7 mouse cellular contexts compared by ENCODE assay signal in genomic region chr4:126735382-126736000, GRCm38 (mm10). TPM values are rescaled to one million over a fixed set of nuclear protein-coding genes. Genes with fewer than 3 reads are reported as not detected.
A peak's percentile ranks its signal among the peaks of the same experiment; 100 is the strongest.
DNase-seq lines count a peak whose midpoint lies in the region; ATAC-seq lines count a peak whose summit lies in the region.

No protein-coding gene starts in this region.

- peaks cover 71% of the 10 kb centered on the region for H3K27me3 ChIP-seq in forebrain, embryonic 16.5 days (replicated peaks; ENCODE audit: control insufficient read depth, insufficient read depth, low read length)
- H3K27me3 ChIP-seq in liver, embryonic 13.5 days = peaks cover 96% of the 10 kb centered on the region
- H3K27me3 ChIP-seq in stomach, embryonic 16.5 days (ENCODE audit: control insufficient read depth, insufficient read depth, low read length) = peaks cover 89% of the 10 kb centered on the region

- peak overlapping the region; percentile 23 for H3K4me3 ChIP-seq in forebrain, embryonic 16.5 days (replicated peaks; ENCODE audit: low read length)
- H3K4me3 ChIP-seq in liver, embryonic 13.5 days (replicated peaks) = peak overlapping the region; percentile 39
- peak overlapping the region; percentile 41 for H3K4me3 ChIP-seq in stomach, embryonic 16.5 days (replicated peaks; ENCODE audit: low read length)

- no peaks in the 10 kb centered on the region for H3K9me3 ChIP-seq in forebrain, embryonic 16.5 days (ENCODE audit: control insufficient read depth, low read length)
- no peaks in the 10 kb centered on the region for H3K9me3 ChIP-seq in liver, embryonic 13.5 days (replicated peaks)
- no peaks in the 10 kb centered on the region for H3K9me3 ChIP-seq in stomach, embryonic 16.5 days (replicated peaks; ENCODE audit: control insufficient read depth, low read length)

- peak; percentile 38 for DNase-seq in retina, postnatal 1 day
- DNase-seq in retina, embryonic 14.5 days (ENCODE audit: low spot score) = no peak
- no peak for DNase-seq in liver, embryonic 13.5 days
- no peak for DNase-seq in thymus, postnatal 0 days (ENCODE audit: low spot score)
- DNase-seq in spleen, adult 18-20 months = no peak

- no peak for ATAC-seq in forebrain, embryonic 16.5 days
- ATAC-seq in liver, embryonic 13.5 days (ENCODE audit: low read depth) = no peak; the same call in 1 of the 2 replicates
- ATAC-seq in stomach, embryonic 16.5 days (ENCODE audit: insufficient read depth, low FRiP score) = 0 out of 2 replicates have a peak, but pooled peaks have one; percentile 35

- peaks cover 10% of the 10 kb centered on the region for H3K4me1 ChIP-seq in forebrain, embryonic 16.5 days (replicated peaks; ENCODE audit: control insufficient read depth, insufficient read depth, low read length)
- peaks cover 14% of the 10 kb centered on the region for H3K4me1 ChIP-seq in liver, embryonic 13.5 days (replicated peaks)
- peaks cover 13% of the 10 kb centered on the region; the same call in 1 of the 2 replicates for H3K4me1 ChIP-seq in stomach, embryonic 16.5 days (ENCODE audit: control insufficient read depth, insufficient read depth, low read length)

- 2% methylated on average over 53 of the region's 62 CpGs for WGBS in forebrain, embryonic 16.5 days
- WGBS in liver, embryonic 13.5 days (ENCODE audit: insufficient replicate concordance) = 3% methylated on average over 52 of the region's 62 CpGs
- WGBS in stomach, embryonic 16.5 days = 2% methylated on average over 57 of the region's 62 CpGs

- H3K4me2 ChIP-seq in forebrain, embryonic 16.5 days (ENCODE audit: low read length) = peak overlapping the region; percentile 34
- H3K4me2 ChIP-seq in liver, embryonic 13.5 days = peak overlapping the region; percentile 45
- peak overlapping the region; percentile 52 for H3K4me2 ChIP-seq in stomach, embryonic 16.5 days (ENCODE audit: low read depth, low read length)

- H3K36me3 ChIP-seq in forebrain, embryonic 16.5 days (ENCODE audit: control insufficient read depth, insufficient read depth) = no peaks in the 10 kb centered on the region
- H3K36me3 ChIP-seq in liver, embryonic 13.5 days = no peaks in the 10 kb centered on the region
- no peaks in the 10 kb centered on the region for H3K36me3 ChIP-seq in stomach, embryonic 16.5 days (ENCODE audit: control insufficient read depth, insufficient read depth, low read length)

- no peak overlapping the region for H3K9ac ChIP-seq in forebrain, embryonic 16.5 days (replicated peaks; ENCODE audit: low read depth, low read length)
- H3K9ac ChIP-seq in liver, embryonic 13.5 days = no peak overlapping the region
- H3K9ac ChIP-seq in stomach, embryonic 16.5 days (ENCODE audit: low read length) = peak overlapping the region; percentile 57

- H3K27ac ChIP-seq in forebrain, embryonic 16.5 days (ENCODE audit: low read length) = no peak overlapping the region
- no peak overlapping the region for H3K27ac ChIP-seq in liver, embryonic 13.5 days
- H3K27ac ChIP-seq in stomach, embryonic 16.5 days (ENCODE audit: low read length) = no peak overlapping the region

RNA-seq across cellular contexts. Expression of gene Tfap2e, which starts 0.5 kb away (rescaled TPM):
- polyA plus RNA-seq in forebrain, embryonic 16.5 days (2015; fragmentation: Nextera tagmentation; extraction: Ambion mirVana) = 0.34 and 0.75 TPM in 2 replicates
- not detected in 2 replicates for polyA plus RNA-seq in liver, embryonic 13.5 days (2015; fragmentation: Nextera tagmentation; extraction: Ambion mirVana)
- polyA plus RNA-seq in stomach, embryonic 16.5 days (2015; fragmentation: Nextera tagmentation; extraction: Ambion mirVana) = not detected in 2 replicates
- polyA plus RNA-seq in thymus, postnatal 0 days (2015; fragmentation: Nextera tagmentation; extraction: Ambion mirVana) = not detected in 2 replicates

RNA-seq across cellular contexts. Expression of gene Ncdn, which starts 17.7 kb away (rescaled TPM):
- polyA plus RNA-seq in forebrain, embryonic 16.5 days (2015; fragmentation: Nextera tagmentation; extraction: Ambion mirVana) = 120 and 129 TPM in 2 replicates
- 8.8 and 10.5 TPM in 2 replicates for polyA plus RNA-seq in liver, embryonic 13.5 days (2015; fragmentation: Nextera tagmentation; extraction: Ambion mirVana)
- polyA plus RNA-seq in stomach, embryonic 16.5 days (2015; fragmentation: Nextera tagmentation; extraction: Ambion mirVana) = 25.4 and 26.1 TPM in 2 replicates
- 18.4 and 20.6 TPM in 2 replicates for polyA plus RNA-seq in thymus, postnatal 0 days (2015; fragmentation: Nextera tagmentation; extraction: Ambion mirVana)

RNA-seq across cellular contexts. Expression of gene AU040320, which starts 17.9 kb away (rescaled TPM):
- polyA plus RNA-seq in forebrain, embryonic 16.5 days (2015; fragmentation: Nextera tagmentation; extraction: Ambion mirVana) = 32.8 and 35.0 TPM in 2 replicates
- polyA plus RNA-seq in liver, embryonic 13.5 days (2015; fragmentation: Nextera tagmentation; extraction: Ambion mirVana) = 6.4 and 7.6 TPM in 2 replicates
- 24.1 and 27.8 TPM in 2 replicates for polyA plus RNA-seq in stomach, embryonic 16.5 days (2015; fragmentation: Nextera tagmentation; extraction: Ambion mirVana)
- 15.4 and 15.6 TPM in 2 replicates for polyA plus RNA-seq in thymus, postnatal 0 days (2015; fragmentation: Nextera tagmentation; extraction: Ambion mirVana)

RNA-seq across cellular contexts. Expression of gene Psmb2, which starts 58.1 kb away (rescaled TPM):
- polyA plus RNA-seq in forebrain, embryonic 16.5 days (2015; fragmentation: Nextera tagmentation; extraction: Ambion mirVana) = 432 and 443 TPM in 2 replicates
- 355 and 356 TPM in 2 replicates for polyA plus RNA-seq in liver, embryonic 13.5 days (2015; fragmentation: Nextera tagmentation; extraction: Ambion mirVana)
- polyA plus RNA-seq in stomach, embryonic 16.5 days (2015; fragmentation: Nextera tagmentation; extraction: Ambion mirVana) = 432 and 438 TPM in 2 replicates
- polyA plus RNA-seq in thymus, postnatal 0 days (2015; fragmentation: Nextera tagmentation; extraction: Ambion mirVana) = 566 and 594 TPM in 2 replicates
